Mouse (Mus musculus) forebrain, embryonic 13.5 days (tissue): ENCODE data around the gene Slc12a5. TPM values are rescaled to one million over a fixed set of nuclear protein-coding genes. Genes with fewer than 3 reads are reported as not detected.

Experiments used
- ATAC-seq: fragments of 200-750 bp; cut with Nextera tagmentation; 2 replicates; pipeline ENCODE4 v1.8.0; 2017
- H3K27ac ChIP-seq: fragments of 300-500 bp; sonication (generic); 2 replicates; pipeline ENCODE4 v1.5.1; 2015; ENCODE audit warnings: inconsistent platforms, mild to moderate bottlenecking, moderate library complexity
- H3K27me3 ChIP-seq: fragments of 300-500 bp; sonication (generic); 2 replicates; pipeline ENCODE4 v1.6.1; 2015; ENCODE audit warnings: mild to moderate bottlenecking, inconsistent platforms
- H3K36me3 ChIP-seq: fragments of 300-500 bp; sonication (generic); 2 replicates; pipeline ENCODE4 v1.6.1; 2015; ENCODE audit warnings: mild to moderate bottlenecking, inconsistent platforms; ENCODE audit not compliant: poor library complexity, severe bottlenecking
- H3K4me1 ChIP-seq: fragments of 300-500 bp; sonication (generic); 2 replicates; pipeline ENCODE4 v1.6.1; 2015; ENCODE audit warnings: inconsistent platforms
- H3K4me2 ChIP-seq: fragments of 300-500 bp; sonication (generic); 2 replicates; pipeline ENCODE4 v1.6.1; 2015; ENCODE audit warnings: inconsistent platforms, mild to moderate bottlenecking, moderate library complexity
- H3K4me3 ChIP-seq: fragments of 300-500 bp; sonication (generic); 2 replicates; pipeline ENCODE4 v1.5.1; 2015; ENCODE audit warnings: mild to moderate bottlenecking, inconsistent platforms
- H3K9ac ChIP-seq: fragments of 300-500 bp; sonication (generic); 2 replicates; pipeline ENCODE4 v1.6.1; 2015; ENCODE audit warnings: mild to moderate bottlenecking, inconsistent platforms
- H3K9me3 ChIP-seq: fragments of 300-500 bp; sonication (generic); replicated peaks from 2 replicates; pipeline ENCODE4 v1.6.1; 2016; ENCODE audit warnings: inconsistent platforms
- WGBS: fragments of 180-500 bp; shearing (Covaris S2); methylation state at CpG from one replicate; pipeline ENCODE4 v1.1.7; 2015; 5-methylcytosine and 5-hydroxymethylcytosine counted together
- polyA plus RNA-seq: library from polyadenylated mRNA; unstranded; fragments of >200 nt; fragmentation: Nextera tagmentation; extraction: Ambion mirVana; gene quantifications from 2 replicates; pipeline ENCODE4 v1.2.1, GENCODE M21; 2015

Gene Slc12a5
- polyA plus RNA-seq, 1 experiment from 2014 or later: 5.7 TPM

DNA sequence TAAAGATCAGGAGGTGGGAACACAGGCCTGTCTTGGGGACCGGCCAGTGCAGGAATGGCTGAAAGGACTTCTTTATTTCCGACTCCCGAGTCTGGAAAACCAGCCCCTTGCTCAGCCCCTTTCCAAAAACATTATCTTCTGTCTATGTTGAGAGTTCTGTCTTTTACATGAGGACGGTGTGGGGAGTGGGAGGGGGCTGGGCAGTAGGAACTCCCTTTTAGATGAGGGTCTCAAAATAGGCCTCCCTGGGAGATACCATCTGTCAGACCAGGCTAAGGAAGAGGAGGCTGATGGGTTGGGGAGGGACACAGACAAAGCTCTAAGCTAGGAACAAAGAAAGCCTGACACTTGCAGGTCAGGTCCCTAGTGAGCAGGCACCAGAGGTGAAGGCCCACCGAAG lies 88.4 kb downstream of the Slc12a5 start:
- no peaks in the 10 kb centered on the region for H3K36me3 ChIP-seq
- peaks cover 12% of the 10 kb centered on the region for H3K4me1 ChIP-seq
- H3K4me3 ChIP-seq: no peak overlapping the region
- H3K4me2 ChIP-seq: no peak overlapping the region
- 63% methylated on average over 5 of the region's 5 CpGs for WGBS
- no peaks in the 10 kb centered on the region for H3K27me3 ChIP-seq
- no peak overlapping the region for H3K27ac ChIP-seq
- H3K9me3 ChIP-seq: no peaks in the 10 kb centered on the region
- no peak overlapping the region for H3K9ac ChIP-seq
- no peak for ATAC-seq

Other genes starting within 250 kb of the Slc12a5 start
- gene Spint5, start 245.5 kb upstream of the Slc12a5 start, polyA plus RNA-seq: not detected in 2 replicates
- gene Wfdc3, start 214.9 kb upstream of the Slc12a5 start, polyA plus RNA-seq: 0.92 and 1.4 TPM in 2 replicates
- gene Dnttip1, start 214.8 kb upstream of the Slc12a5 start, polyA plus RNA-seq: 75.2 and 80.2 TPM in 2 replicates
- gene Ube2c, start 190.9 kb upstream of the Slc12a5 start, polyA plus RNA-seq: 476 and 507 TPM in 2 replicates
- not detected in 2 replicates for gene Tnnc2, start 180.8 kb upstream of the Slc12a5 start, polyA plus RNA-seq
- gene Snx21, start 175.0 kb upstream of the Slc12a5 start, polyA plus RNA-seq: 14.7 and 15.4 TPM in 2 replicates
- 16.5 and 17.0 TPM in 2 replicates for gene Acot8, start 155.9 kb upstream of the Slc12a5 start, polyA plus RNA-seq
- 11.7 and 12.1 TPM in 2 replicates for gene Zswim3, start 155.7 kb upstream of the Slc12a5 start, polyA plus RNA-seq
- 22.1 and 23.2 TPM in 2 replicates for gene Zswim1, start 138.1 kb upstream of the Slc12a5 start, polyA plus RNA-seq
- gene Spata25, start 132.3 kb upstream of the Slc12a5 start, polyA plus RNA-seq: not detected in 2 replicates
- 82.7 and 91.6 TPM in 2 replicates for gene Ctsa, start 127.9 kb upstream of the Slc12a5 start, polyA plus RNA-seq
- gene Neurl2, start 127.3 kb upstream of the Slc12a5 start, polyA plus RNA-seq: 4.0 and 4.2 TPM in 2 replicates
- 34.3 and 35.4 TPM in 2 replicates for gene Pltp, start 103.1 kb upstream of the Slc12a5 start, polyA plus RNA-seq
- gene Pcif1, start 81.5 kb upstream of the Slc12a5 start, polyA plus RNA-seq: 101 and 107 TPM in 2 replicates
- 12.2 and 15.1 TPM in 2 replicates for gene Zfp335, start 49.0 kb upstream of the Slc12a5 start, polyA plus RNA-seq
- gene Mmp9, start 20.0 kb upstream of the Slc12a5 start, polyA plus RNA-seq: 8.6 and 10.6 TPM in 2 replicates
- gene Ncoa5, start 74.1 kb downstream of the Slc12a5 start, polyA plus RNA-seq: 131 and 134 TPM in 2 replicates
- 5.4 and 6.6 TPM in 2 replicates for gene Cd40, start 94.8 kb downstream of the Slc12a5 start, polyA plus RNA-seq
- not detected in 2 replicates for gene 1700025C18Rik, start 129.9 kb downstream of the Slc12a5 start, polyA plus RNA-seq